Mouse (Mus musculus) lung, postnatal 0 days (tissue): ENCODE results near the gene Arxes1. TPM values are rescaled to one million over a fixed set of nuclear protein-coding genes. Genes with fewer than 3 reads are reported as not detected.
"Not testable (repeated sequence)": the region's sequence is repeated elsewhere in the genome, so short reads cannot be mapped to it uniquely, and the experiment has no call there.

ENCODE experiments used
- ATAC-seq: fragments of 200-750 bp; cut with Nextera tagmentation; 2 replicates; pipeline ENCODE4 v1.8.0; 2017; ENCODE audit warnings: moderate library complexity
- DNase-seq: peaks from one replicate; pipeline ENCODE4 v3.0.0-alpha.2; 2016; ENCODE audit warnings: low spot score
- H3K27ac ChIP-seq: fragments of 300-500 bp; sonication (generic); 2 replicates; pipeline ENCODE4 v1.5.1; 2014; ENCODE audit warnings: antibody characterized with exemption, mild to moderate bottlenecking, low read length, mixed read lengths
- H3K27me3 ChIP-seq: fragments of 300-500 bp; sonication (generic); replicated peaks from 2 replicates; pipeline ENCODE4 v1.6.1; 2014; ENCODE audit warnings: low read length, mixed read lengths; ENCODE audit not compliant: insufficient read depth
- H3K36me3 ChIP-seq: fragments of 300-500 bp; sonication (generic); 2 replicates; pipeline ENCODE4 v1.6.1; 2014; ENCODE audit warnings: low read length, mixed read lengths; ENCODE audit not compliant: insufficient read depth
- H3K4me1 ChIP-seq: fragments of 300-500 bp; sonication (generic); 2 replicates; pipeline ENCODE4 v1.6.1; 2014; ENCODE audit warnings: antibody characterized with exemption, low read depth, low read length, mixed read lengths; ENCODE audit not compliant: insufficient read depth
- H3K4me2 ChIP-seq: fragments of 300-500 bp; sonication (generic); replicated peaks from 2 replicates; pipeline ENCODE4 v1.6.1; 2014; ENCODE audit warnings: low read depth, mild to moderate bottlenecking, low read length, moderate library complexity, mixed read lengths
- H3K4me3 ChIP-seq: fragments of 300-500 bp; sonication (generic); 2 replicates; pipeline ENCODE4 v1.5.1; 2014; ENCODE audit warnings: low read depth, low read length
- H3K9ac ChIP-seq: fragments of 300-500 bp; sonication (generic); replicated peaks from 2 replicates; pipeline ENCODE4 v1.6.1; 2014; ENCODE audit warnings: low read depth, mild to moderate bottlenecking
- H3K9me3 ChIP-seq: fragments of 300-500 bp; sonication (generic); 2 replicates; pipeline ENCODE4 v1.6.1; 2016; ENCODE audit warnings: low read length, mixed read lengths
- CTCF ChIP-seq: IDR thresholded peaks from 2 replicates; pipeline ENCODE4 v1.5.1; 2016; ENCODE audit warnings: antibody characterized with exemption, mild to moderate bottlenecking
- EP300 ChIP-seq: IDR thresholded peaks from 2 replicates; pipeline ENCODE4 v1.6.1; 2016; ENCODE audit warnings: antibody characterized with exemption, mild to moderate bottlenecking, control low read depth
- WGBS: fragments of 180-500 bp; shearing (Covaris S2); extraction: QIAGEN DNeasy Blood & Tissue Kit; methylation state at CpG from one replicate; pipeline ENCODE4 v1.1.7; 2014; 5-methylcytosine and 5-hydroxymethylcytosine counted together
- polyA plus RNA-seq: library from polyadenylated mRNA; unstranded; fragments of >200 nt; fragmentation: Nextera tagmentation; extraction: Ambion mirVana; gene quantifications from 2 replicates; pipeline ENCODE4 v1.2.1, GENCODE M21; 2015

The Arxes1 gene
- 5.6 and 6.8 TPM in 2 replicates for polyA plus RNA-seq

GRCm38 (mm10) chrX:136032799-136033763, at the start of gene Arxes1:
Arxes1 (plus strand) TSS chrX:136033367.
- not testable (repeated sequence) for H3K27ac ChIP-seq, DNase-seq, H3K4me1 ChIP-seq, H3K36me3 ChIP-seq, H3K27me3 ChIP-seq, H3K4me2 ChIP-seq, H3K4me3 ChIP-seq, H3K9ac ChIP-seq, H3K9me3 ChIP-seq
- peak; percentile 86 for ATAC-seq
- WGBS: 63% methylated on average over 1 of the region's 49 CpGs

GRCm38 (mm10) chrX:135984539-135985260, 48.5 kb upstream of the Arxes1 start:
- H3K27ac ChIP-seq: no peak overlapping the region
- H3K9ac ChIP-seq: no peak overlapping the region
- WGBS: 56% methylated on average over 6 of the region's 6 CpGs
- TF ChIP-seq CTCF (no peak), EP300 (no peak)
- ATAC-seq (no peak), DNase-seq (no peak)
- H3K36me3 ChIP-seq: no peaks in the 10 kb centered on the region
- no peaks in the 10 kb centered on the region for H3K4me1 ChIP-seq
- no peaks in the 10 kb centered on the region for H3K9me3 ChIP-seq
- H3K4me2 ChIP-seq: no peak overlapping the region
- no peaks in the 10 kb centered on the region for H3K27me3 ChIP-seq
- H3K4me3 ChIP-seq: no peak overlapping the region

GRCm38 (mm10) chrX:135986267-135986666, 46.9 kb upstream of the Arxes1 start:
- H3K4me1 ChIP-seq: no peaks in the 10 kb centered on the region
- 99% methylated on average over 3 of the region's 3 CpGs for WGBS

GRCm38 (mm10) chrX:135990661-135991060, 42.5 kb upstream of the Arxes1 start:
- Histone ChIP-seq H3K36me3 (no peaks in the 10 kb centered on the region), H3K4me3 (no peak overlapping the region), H3K27ac (no peak overlapping the region), H3K27me3 (no peaks in the 10 kb centered on the region), H3K4me2 (no peak overlapping the region), H3K4me1 (no peaks in the 10 kb centered on the region), H3K9me3 (no peaks in the 10 kb centered on the region), H3K9ac (no peak overlapping the region)
- 58% methylated on average over 2 of the region's 2 CpGs for WGBS
- ATAC-seq (peak; percentile 58; the same call in 1 of the 2 replicates), DNase-seq (peak; percentile 30)
- TF ChIP-seq EP300 (no peak), CTCF (no peak)

More at GRCm38 (mm10) chrX:135986267-135986666, 46.9 kb upstream of the Arxes1 start:
- H3K9ac ChIP-seq: no peak overlapping the region
- H3K27me3 ChIP-seq: no peaks in the 10 kb centered on the region
- DNase-seq (no peak), ATAC-seq (no peak)
- H3K9me3 ChIP-seq: no peaks in the 10 kb centered on the region
- no peak overlapping the region for H3K4me2 ChIP-seq
- H3K27ac ChIP-seq: no peak overlapping the region
- TF ChIP-seq EP300 (no peak), CTCF (no peak)
- H3K4me3 ChIP-seq: no peak overlapping the region
- no peaks in the 10 kb centered on the region for H3K36me3 ChIP-seq

- not testable (repeated sequence) for H3K36me3 ChIP-seq, H3K27me3 ChIP-seq, H3K9ac ChIP-seq, H3K4me2 ChIP-seq, H3K27ac ChIP-seq, H3K4me1 ChIP-seq, H3K9me3 ChIP-seq, DNase-seq, H3K4me3 ChIP-seq
- peak; percentile 40 for ATAC-seq
- WGBS: 59% methylated on average over 2 of the region's 3 CpGs
These were observed 40.0 kb upstream of the Arxes1 start for GRCm38 (mm10) chrX:135993192-135993594.

GRCm38 (mm10) chrX:135993664-135994119, 39.5 kb upstream of the Arxes1 start, which contains the start of gene Arxes2:
Arxes2 (plus strand) TSS chrX:135993824.
- not testable (repeated sequence) for H3K9me3 ChIP-seq, H3K36me3 ChIP-seq, H3K27me3 ChIP-seq, H3K27ac ChIP-seq, H3K9ac ChIP-seq, DNase-seq, H3K4me3 ChIP-seq, H3K4me1 ChIP-seq
- peak; percentile 92 for ATAC-seq
- 0% methylated on average over 1 of the region's 39 CpGs for WGBS
- 0 out of 2 replicates have a peak within 1 kb of the TSS, but pooled peaks have one; percentile 19 for H3K4me2 ChIP-seq
